In the genomic region with DNA sequence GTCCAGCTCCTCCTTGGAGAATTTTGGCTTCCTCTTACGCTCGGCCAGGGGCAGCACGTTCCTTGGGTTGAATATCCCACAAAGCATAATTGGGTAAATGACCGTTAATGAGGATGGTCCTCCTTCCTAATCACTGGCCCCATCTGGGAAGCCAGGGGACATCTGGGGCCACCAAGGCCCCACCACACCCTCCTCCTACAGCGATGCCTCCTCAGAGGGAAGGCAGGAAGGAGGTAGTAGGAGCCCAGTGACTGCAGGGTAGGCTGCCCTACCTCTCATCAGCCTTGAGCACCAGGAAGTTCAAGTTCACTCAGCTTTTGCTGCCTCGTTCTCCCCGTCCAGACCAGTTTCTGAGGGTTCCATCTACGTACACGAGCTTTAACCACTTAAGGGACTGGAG, we compare ENCODE assay signal across 26 mouse cellular contexts. TPM values are rescaled to one million over a fixed set of nuclear protein-coding genes. Genes with fewer than 3 reads are reported as not detected.
DNase-seq lines count a peak whose midpoint lies in the region; ATAC-seq and TF ChIP-seq lines count a peak whose summit lies in the region.
"Had no signal": no experiment of that assay in that cellular context is flagged by ENCODE, and none has a peak within 500 bp of the region (broad histone marks: within the 10 kb centered on the region; RNA-seq: fewer than 3 reads in every experiment).

No protein-coding gene starts in this region.

- no peak overlapping the region for H3K4me3 ChIP-seq in embryonic facial prominence, embryonic 13.5 days
- no peak overlapping the region for H3K4me3 ChIP-seq in embryonic facial prominence, embryonic 10.5 days
- H3K4me3 ChIP-seq in lung, postnatal 0 days (ENCODE audit: low read depth, low read length) = no peak overlapping the region
- H3K4me3 ChIP-seq in stomach, embryonic 15.5 days (replicated peaks) = no peak overlapping the region
- no peak overlapping the region for H3K4me3 ChIP-seq in forebrain, embryonic 15.5 days
- H3K4me3 ChIP-seq: embryonic facial prominence, embryonic 12.5 days; forebrain, embryonic 10.5 days; forebrain, embryonic 13.5 days; gastrocnemius, adult 2 months; heart, embryonic 12.5 days; heart, embryonic 15.5 days; hindbrain, embryonic 10.5 days; hindbrain, embryonic 13.5 days had no signal

- WGBS in embryonic facial prominence, embryonic 13.5 days = 83% methylated on average over 9 of the region's 9 CpGs
- WGBS in embryonic facial prominence, embryonic 10.5 days = 85% methylated on average over 9 of the region's 9 CpGs
- 79% methylated on average over 9 of the region's 9 CpGs for WGBS in lung, postnatal 0 days
- 85% methylated on average over 9 of the region's 9 CpGs for WGBS in stomach, embryonic 15.5 days
- WGBS in forebrain, embryonic 15.5 days = 85% methylated on average over 9 of the region's 9 CpGs

- no peak for DNase-seq in embryonic facial prominence, embryonic 10.5 days (ENCODE audit: low spot score)
- DNase-seq in lung, postnatal 0 days (ENCODE audit: low spot score) = no peak
- no peak for DNase-seq in lung, postnatal 36 days
- DNase-seq: adrenal gland, postnatal 10 days; adrenal gland, postnatal 36 days; cerebellum, adult 18-20 months; cerebellum, adult 9-10 months; cerebellum, postnatal 14 days; forebrain, postnatal 0 days; gastrocnemius, adult 2 months; gastrocnemius, postnatal 14 days; heart, adult 11 months; heart, postnatal 10 days; heart, postnatal 36 days had no signal

- peaks cover 85% of the 10 kb centered on the region for H3K36me3 ChIP-seq in embryonic facial prominence, embryonic 13.5 days
- H3K36me3 ChIP-seq in embryonic facial prominence, embryonic 10.5 days (replicated peaks) = peaks cover 69% of the 10 kb centered on the region
- H3K36me3 ChIP-seq in lung, postnatal 0 days (ENCODE audit: insufficient read depth, low read length) = peaks cover 6% of the 10 kb centered on the region; the same call in 1 of the 2 replicates
- peaks cover 33% of the 10 kb centered on the region for H3K36me3 ChIP-seq in stomach, embryonic 15.5 days
- peaks cover 6% of the 10 kb centered on the region; the same call in 1 of the 2 replicates for H3K36me3 ChIP-seq in forebrain, embryonic 15.5 days

- H3K4me1 ChIP-seq in embryonic facial prominence, embryonic 13.5 days = peaks cover 23% of the 10 kb centered on the region
- H3K4me1 ChIP-seq in embryonic facial prominence, embryonic 10.5 days = peaks cover 40% of the 10 kb centered on the region
- peaks cover 33% of the 10 kb centered on the region for H3K4me1 ChIP-seq in lung, postnatal 0 days (ENCODE audit: insufficient read depth, low read depth, low read length)
- H3K4me1 ChIP-seq in stomach, embryonic 15.5 days = peaks cover 26% of the 10 kb centered on the region
- peaks cover 10% of the 10 kb centered on the region for H3K4me1 ChIP-seq in forebrain, embryonic 15.5 days

- peak overlapping the region; percentile 80; the same call in 1 of the 2 replicates for H3K27ac ChIP-seq in embryonic facial prominence, embryonic 13.5 days
- H3K27ac ChIP-seq in embryonic facial prominence, embryonic 10.5 days (replicated peaks) = no peak overlapping the region
- peak overlapping the region; percentile 93; the same call in 1 of the 2 replicates for H3K27ac ChIP-seq in lung, postnatal 0 days (ENCODE audit: low read length)
- peak overlapping the region; percentile 82; the same call in 1 of the 2 replicates for H3K27ac ChIP-seq in stomach, embryonic 15.5 days
- no peak overlapping the region for H3K27ac ChIP-seq in forebrain, embryonic 15.5 days (replicated peaks)
- H3K27ac ChIP-seq: forebrain, embryonic 13.5 days; hindbrain, embryonic 13.5 days had no signal

- H3K27me3 ChIP-seq in embryonic facial prominence, embryonic 13.5 days = no peaks in the 10 kb centered on the region
- H3K27me3 ChIP-seq in embryonic facial prominence, embryonic 10.5 days (replicated peaks; ENCODE audit: low read depth, poor library complexity, severe bottlenecking) = no peaks in the 10 kb centered on the region
- H3K27me3 ChIP-seq in lung, postnatal 0 days (replicated peaks; ENCODE audit: insufficient read depth, low read length) = no peaks in the 10 kb centered on the region
- no peaks in the 10 kb centered on the region for H3K27me3 ChIP-seq in stomach, embryonic 15.5 days (replicated peaks)
- no peaks in the 10 kb centered on the region for H3K27me3 ChIP-seq in forebrain, embryonic 15.5 days
- H3K27me3 ChIP-seq: embryonic facial prominence, embryonic 12.5 days; forebrain, embryonic 13.5 days; heart, embryonic 12.5 days; heart, embryonic 15.5 days; hindbrain, embryonic 13.5 days; Patski had no signal

- no peak for TF ChIP-seq EP300 in lung, postnatal 0 days (IDR thresholded peaks at IDR 0.05)

- no peak overlapping the region for H3K9ac ChIP-seq in embryonic facial prominence, embryonic 13.5 days
- H3K9ac ChIP-seq in lung, postnatal 0 days (replicated peaks; ENCODE audit: low read depth) = no peak overlapping the region
- H3K9ac ChIP-seq in stomach, embryonic 15.5 days = no peak overlapping the region
- H3K9ac ChIP-seq in forebrain, embryonic 15.5 days (replicated peaks) = no peak overlapping the region
- H3K9ac ChIP-seq: embryonic facial prominence, embryonic 12.5 days; forebrain, embryonic 13.5 days; forebrain, postnatal 0 days; heart, embryonic 12.5 days; hindbrain, embryonic 13.5 days had no signal

- no peak for TF ChIP-seq CTCF in lung, postnatal 0 days (IDR thresholded peaks at IDR 0.05)

- ATAC-seq in embryonic facial prominence, embryonic 13.5 days (ENCODE audit: insufficient number of reproducible peaks, insufficient read depth, low FRiP score, low TSS enrichment, low read depth) = no peak
- ATAC-seq in lung, postnatal 0 days = no peak
- no peak for ATAC-seq in stomach, embryonic 15.5 days (ENCODE audit: insufficient read depth, low FRiP score, low read depth)
- ATAC-seq in forebrain, embryonic 15.5 days (replicated peaks) = no peak
- ATAC-seq: forebrain, embryonic 13.5 days; forebrain, postnatal 0 days; hindbrain, embryonic 16.5 days; Patski had no signal

- no peak overlapping the region for H3K4me2 ChIP-seq in embryonic facial prominence, embryonic 13.5 days
- no peak overlapping the region for H3K4me2 ChIP-seq in lung, postnatal 0 days (replicated peaks; ENCODE audit: low read depth, low read length)
- no peak overlapping the region for H3K4me2 ChIP-seq in stomach, embryonic 15.5 days
- no peak overlapping the region for H3K4me2 ChIP-seq in forebrain, embryonic 15.5 days (replicated peaks)
- H3K4me2 ChIP-seq: embryonic facial prominence, embryonic 12.5 days; forebrain, embryonic 13.5 days; heart, embryonic 12.5 days; heart, embryonic 15.5 days; hindbrain, embryonic 13.5 days had no signal

- H3K9me3 ChIP-seq in embryonic facial prominence, embryonic 13.5 days = no peaks in the 10 kb centered on the region
- H3K9me3 ChIP-seq in embryonic facial prominence, embryonic 10.5 days = no peaks in the 10 kb centered on the region
- H3K9me3 ChIP-seq in lung, postnatal 0 days (ENCODE audit: low read length) = no peaks in the 10 kb centered on the region
- no peaks in the 10 kb centered on the region for H3K9me3 ChIP-seq in stomach, embryonic 15.5 days
- no peaks in the 10 kb centered on the region for H3K9me3 ChIP-seq in forebrain, embryonic 15.5 days
- H3K9me3 ChIP-seq: embryonic facial prominence, embryonic 12.5 days; forebrain, embryonic 10.5 days; forebrain, embryonic 13.5 days; heart, embryonic 12.5 days; heart, embryonic 15.5 days; hindbrain, embryonic 10.5 days; hindbrain, embryonic 13.5 days had no signal

RNA-seq across cellular contexts. Expression of gene Prdm11, which starts 56.4 kb away (rescaled TPM):
- 7.8 and 8.7 TPM in 2 replicates for polyA plus RNA-seq in embryonic facial prominence, embryonic 13.5 days (2015; fragmentation: Nextera tagmentation; extraction: Ambion mirVana)
- 2.9 and 3.5 TPM in 2 replicates for polyA plus RNA-seq in embryonic facial prominence, embryonic 10.5 days (2016; fragmentation: Nextera tagmentation; extraction: Ambion mirVana)
- 3.7 and 4.5 TPM in 2 replicates for polyA plus RNA-seq in lung, postnatal 0 days (2015; fragmentation: Nextera tagmentation; extraction: Ambion mirVana)
- polyA plus RNA-seq in stomach, embryonic 15.5 days (2015; fragmentation: Nextera tagmentation; extraction: Ambion mirVana) = 11.0 and 11.5 TPM in 2 replicates
- polyA plus RNA-seq in forebrain, embryonic 15.5 days (2015; fragmentation: Nextera tagmentation; extraction: Ambion mirVana) = 2.6 TPM in 2 replicates

Comparison
In these comparisons a context has a peak if more than half of its experiments do, and no peak if none do; other contexts are left out.
1. H3K27ac ChIP-seq: peak in embryonic facial prominence, embryonic 13.5 days (single experiment), lung, postnatal 0 days (single experiment) and stomach, embryonic 15.5 days (single experiment); none in embryonic facial prominence, embryonic 10.5 days (single experiment) and forebrain, embryonic 15.5 days (single experiment).